Mouse (Mus musculus) CD8-positive naive resting alpha-beta T cell, adult 2 months (primary cell): ENCODE data around the gene Flnc.
A peak's percentile ranks its signal among the peaks of the same experiment; 100 is the strongest.

Experiments
- DNase-seq, 2 experiments: peaks; one replicate each; pipeline ENCODE4 v3.0.0; 2022; ENCODE audit warnings: low read depth in 2 of 2, low spot score in 2 of 2

The Flnc gene

GRCm38 (mm10) chr6:29431473-29431872, 1.6 kb upstream of the Flnc start:
- no peak for DNase-seq

GRCm38 (mm10) chr6:29432156-29432555, 900 bp upstream of the Flnc start:
- DNase-seq, result no peak

- no peak for DNase-seq
These were observed 399 bp upstream of the Flnc start for GRCm38 (mm10) chr6:29432676-29433037.

- DNase-seq, result no peak
These were observed 1.0 kb downstream of the Flnc start for GRCm38 (mm10) chr6:29433804-29434795.

- DNase-seq, result no peak
These were observed 2.0 kb downstream of the Flnc start for GRCm38 (mm10) chr6:29434911-29435691.

GRCm38 (mm10) chr6:29435940-29436451, 2.9 kb downstream of the Flnc start:
- DNase-seq, result no peak

GRCm38 (mm10) chr6:29436461-29436934, 3.4 kb downstream of the Flnc start:
- no peak for DNase-seq

GRCm38 (mm10) chr6:29439251-29439650, 6.2 kb downstream of the Flnc start:
- DNase-seq, result no peak

- DNase-seq, result no peak
These were observed 6.7 kb downstream of the Flnc start for GRCm38 (mm10) chr6:29439789-29440188.

GRCm38 (mm10) chr6:29444773-29445172, 11.7 kb downstream of the Flnc start:
- DNase-seq, result peak in 1 of 2 experiments; percentile 28

GRCm38 (mm10) chr6:29445354-29445753, 12.3 kb downstream of the Flnc start:
- DNase-seq, result no peak

- no peak for DNase-seq
These were observed 16.8 kb downstream of the Flnc start for GRCm38 (mm10) chr6:29449858-29450257.

- DNase-seq, result no peak
These were observed 17.6 kb downstream of the Flnc start for GRCm38 (mm10) chr6:29450667-29451066.

GRCm38 (mm10) chr6:29461502-29461901, 28.4 kb downstream of the Flnc start:
- no peak for DNase-seq

GRCm38 (mm10) chr6:29463388-29463787, 30.3 kb downstream of the Flnc start:
- DNase-seq, result no peak

- peak; percentile 84 to 91 for DNase-seq
These were observed 34.7 kb downstream of the Flnc start, which contains the start of gene Atp6v1f for GRCm38 (mm10) chr6:29467583-29468354. Gene Atp6v1f (plus strand): TSS chr6:29467718.

- no peak for DNase-seq
These were observed 35.8 kb downstream of the Flnc start for GRCm38 (mm10) chr6:29468851-29469250.

- no peak for DNase-seq
These were observed 38.1 kb downstream of the Flnc start, which contains the start of gene Atp6v1fnb for GRCm38 (mm10) chr6:29471137-29471536. Gene Atp6v1fnb (plus strand): TSS chr6:29471437.

- DNase-seq, result peak; percentile 53 to 59
These were observed 41.1 kb downstream of the Flnc start for GRCm38 (mm10) chr6:29473941-29474691.

GRCm38 (mm10) chr6:29474736-29475135, 41.7 kb downstream of the Flnc start:
- no peak for DNase-seq
